Mouse (Mus musculus): Measurements from ENCODE around the gene Hoxa3.

DNA sequence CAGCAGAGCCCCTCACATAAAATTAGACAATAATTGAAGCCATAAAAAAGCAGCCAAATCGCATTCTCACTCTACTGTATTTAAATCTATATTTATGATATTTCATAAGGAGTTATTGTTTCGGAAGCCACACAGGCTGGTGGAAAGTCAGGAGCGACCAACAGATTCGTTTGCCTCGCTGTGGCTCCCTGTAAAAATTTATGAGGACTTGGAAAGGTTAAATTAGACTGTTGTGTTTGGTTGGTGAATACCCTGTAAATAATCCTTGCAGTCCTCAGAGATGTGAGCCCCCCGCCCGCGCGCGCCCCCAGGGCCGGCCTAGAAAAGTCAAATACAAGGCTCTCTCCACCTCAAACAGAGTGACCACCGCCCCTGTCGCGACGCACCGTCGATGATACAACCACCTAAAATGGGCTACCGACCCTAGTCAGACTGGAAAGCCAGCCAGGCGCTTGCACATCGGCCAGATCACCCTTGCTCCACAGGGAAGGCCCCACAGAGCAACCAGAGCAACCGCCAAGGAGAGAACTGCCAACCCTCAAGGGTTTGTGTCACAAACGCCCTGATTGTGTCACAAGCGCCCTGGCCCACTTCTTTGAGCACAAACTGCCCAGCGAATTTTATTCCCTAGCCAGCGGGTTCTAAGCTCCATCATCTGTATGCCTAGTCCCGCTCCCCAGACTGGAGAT is 13.6 kb upstream of the Hoxa3 start:
- no peak for TF ChIP-seq POLR2A (IDR thresholded peaks at IDR 0.05; ENCODE audit: control insufficient read depth, extremely low read depth, insufficient read depth, low read length, poor library complexity)
- TF ChIP-seq CTCF (IDR thresholded peaks at IDR 0.05; ENCODE audit: borderline replicate concordance, control insufficient read depth, extremely low read depth, insufficient read depth, low read length, poor library complexity) = no peak
